Mouse (Mus musculus) kidney, postnatal 0 days (tissue): Measurements from ENCODE around the gene Bahd1. TPM values are rescaled to one million over a fixed set of nuclear protein-coding genes. Genes with fewer than 3 reads are reported as not detected.

Experiments used
- ATAC-seq: fragments of 200-750 bp; cut with Nextera tagmentation; replicated peaks from 2 replicates; pipeline ENCODE4 v1.8.0; 2017; ENCODE audit warnings: low read depth, moderate number of reproducible peaks, moderate TSS enrichment, moderate library complexity; ENCODE audit not compliant: low FRiP score
- DNase-seq: peaks from one replicate; pipeline ENCODE4 v3.0.0-alpha.2; 2016; ENCODE audit warnings: low spot score
- H3K27ac ChIP-seq: fragments of 300-500 bp; sonication (generic); 2 replicates; pipeline ENCODE4 v1.5.1; 2014; ENCODE audit warnings: mild to moderate bottlenecking
- H3K27me3 ChIP-seq: fragments of 300-500 bp; sonication (generic); 2 replicates; pipeline ENCODE4 v1.6.1; 2014; ENCODE audit warnings: low read length, mixed read lengths; ENCODE audit not compliant: insufficient read depth
- H3K36me3 ChIP-seq: fragments of 300-500 bp; sonication (generic); 2 replicates; pipeline ENCODE4 v1.6.1; 2014; ENCODE audit warnings: low read length, mixed read lengths; ENCODE audit not compliant: insufficient read depth
- H3K4me1 ChIP-seq: fragments of 300-500 bp; sonication (generic); replicated peaks from 2 replicates; pipeline ENCODE4 v1.6.1; 2014; ENCODE audit warnings: antibody characterized with exemption, low read length, mixed read lengths; ENCODE audit not compliant: insufficient read depth
- H3K4me2 ChIP-seq: fragments of 300-500 bp; sonication (generic); 2 replicates; pipeline ENCODE4 v1.6.1; 2014; ENCODE audit warnings: mild to moderate bottlenecking, low read length, moderate library complexity, mixed read lengths
- H3K4me3 ChIP-seq: fragments of 300-500 bp; sonication (generic); replicated peaks from 2 replicates; pipeline ENCODE4 v1.5.1; 2014; ENCODE audit warnings: low read depth, low read length
- H3K9ac ChIP-seq: fragments of 300-500 bp; sonication (generic); 2 replicates; pipeline ENCODE4 v1.6.1; 2014; ENCODE audit warnings: low read depth, low read length
- H3K9me3 ChIP-seq: fragments of 300-500 bp; sonication (generic); replicated peaks from 2 replicates; pipeline ENCODE4 v1.6.1; 2016; ENCODE audit warnings: low read length, inconsistent platforms, mixed read lengths
- CTCF ChIP-seq: IDR thresholded peaks from 2 replicates; pipeline ENCODE4 v1.5.1; 2016; ENCODE audit warnings: antibody characterized with exemption, low read depth, mild to moderate bottlenecking, moderate library complexity
- WGBS: fragments of 180-500 bp; shearing (Covaris S2); extraction: QIAGEN DNeasy Blood & Tissue Kit; methylation state at CpG from one replicate; pipeline ENCODE4 v1.1.7; 2014; 5-methylcytosine and 5-hydroxymethylcytosine counted together
- polyA plus RNA-seq: library from polyadenylated mRNA; unstranded; fragments of >200 nt; fragmentation: Nextera tagmentation; extraction: Ambion mirVana; gene quantifications from 2 replicates; pipeline ENCODE4 v1.2.1, GENCODE M21; 2015

Bahd1 gene
- polyA plus RNA-seq, 1 experiment from 2014 or later = 3.3 TPM

DNA sequence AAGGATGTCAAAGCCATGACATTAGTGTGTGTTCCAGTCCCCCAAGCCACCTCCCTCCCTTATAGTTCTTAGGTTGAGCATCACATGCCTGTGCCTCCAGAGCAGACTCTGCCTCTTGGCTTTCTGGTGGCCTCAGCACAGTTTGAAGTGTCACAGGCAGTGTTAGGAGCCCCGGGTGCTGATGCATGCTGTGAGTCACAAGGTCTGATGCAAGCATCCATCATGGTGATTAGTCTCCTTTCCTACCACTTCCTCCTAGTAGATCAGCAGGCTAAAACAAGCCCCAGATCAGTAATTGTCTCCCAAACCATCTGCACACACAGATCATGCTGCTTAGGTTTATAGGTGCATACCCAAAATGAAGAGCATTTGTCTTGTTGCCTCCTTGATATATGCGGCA, 61.4 kb downstream of the Bahd1 start:
- Histone ChIP-seq H3K4me1 (no peaks in the 10 kb centered on the region), H3K4me2 (no peak overlapping the region), H3K9ac (no peak overlapping the region), H3K4me3 (no peak overlapping the region), H3K36me3 (no peaks in the 10 kb centered on the region), H3K27me3 (no peaks in the 10 kb centered on the region), H3K9me3 (no peaks in the 10 kb centered on the region), H3K27ac (no peak overlapping the region)
- no peak for TF ChIP-seq CTCF
- DNase-seq (no peak), ATAC-seq (no peak)
- WGBS = 39% methylated on average over 2 of the region's 2 CpGs

DNA sequence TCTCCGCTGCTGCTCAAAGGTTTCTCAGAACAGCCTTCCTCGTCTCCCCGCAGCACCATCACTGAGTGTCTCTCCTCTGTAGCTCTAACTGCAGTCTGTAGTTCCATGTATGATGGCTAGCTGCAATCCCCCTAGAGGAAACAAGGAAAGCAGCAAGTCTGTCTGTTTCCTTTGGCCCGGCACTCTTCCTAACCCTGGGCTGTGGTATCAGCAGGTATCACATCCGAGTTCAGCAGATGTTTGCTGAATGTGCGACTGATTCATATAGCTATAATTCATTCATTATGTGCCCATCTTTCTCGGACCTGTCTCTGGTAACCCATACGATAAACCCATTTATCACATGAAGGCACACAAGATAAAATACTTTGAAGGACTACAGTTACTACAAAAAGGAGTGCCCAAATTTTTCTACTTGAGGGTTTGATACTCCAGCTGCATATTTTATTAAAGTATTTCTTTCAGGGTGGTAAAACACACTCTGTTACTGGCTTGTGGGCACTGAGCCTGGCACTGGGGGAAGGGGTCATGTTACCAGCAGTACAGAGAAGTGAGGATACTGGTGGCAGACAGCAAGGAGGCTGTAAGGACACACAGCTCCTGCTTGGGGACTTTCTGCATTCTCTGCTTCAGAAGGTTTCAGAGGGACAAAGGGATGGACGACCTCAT, 63.0 kb downstream of the Bahd1 start:
- DNase-seq (peak; percentile 36), ATAC-seq (no peak)
- Histone ChIP-seq H3K4me2 (no peak overlapping the region), H3K36me3 (no peaks in the 10 kb centered on the region), H3K27me3 (no peaks in the 10 kb centered on the region), H3K4me1 (no peaks in the 10 kb centered on the region), H3K27ac (no peak overlapping the region), H3K4me3 (no peak overlapping the region), H3K9me3 (no peaks in the 10 kb centered on the region), H3K9ac (no peak overlapping the region)
- peak; percentile 29; the same call in 1 of the 2 replicates for TF ChIP-seq CTCF
- WGBS = 46% methylated on average over 9 of the region's 9 CpGs

DNA sequence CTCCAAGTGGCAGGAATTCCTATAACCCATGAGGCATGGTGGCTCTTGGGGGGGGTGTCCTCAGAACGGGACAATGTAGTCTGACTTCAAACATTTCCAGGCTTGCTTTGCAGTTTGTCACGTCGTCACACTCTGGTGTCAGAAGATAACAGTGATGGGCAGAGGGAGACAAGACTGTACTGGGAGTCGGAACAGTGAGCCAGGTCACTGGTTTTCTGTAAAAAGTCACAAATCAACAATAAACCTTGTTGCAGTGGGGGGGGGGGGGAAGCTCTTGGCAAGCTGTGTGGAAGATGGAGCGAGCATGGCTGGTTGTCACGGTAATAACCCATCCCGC, 63.5 kb downstream of the Bahd1 start:
- TF ChIP-seq CTCF = no peak
- Histone ChIP-seq H3K27me3 (no peaks in the 10 kb centered on the region), H3K9me3 (no peaks in the 10 kb centered on the region), H3K4me1 (no peaks in the 10 kb centered on the region), H3K9ac (no peak overlapping the region), H3K36me3 (no peaks in the 10 kb centered on the region), H3K27ac (no peak overlapping the region), H3K4me3 (no peak overlapping the region), H3K4me2 (no peak overlapping the region)
- WGBS = 59% methylated on average over 7 of the region's 7 CpGs
- ATAC-seq = no peak
- DNase-seq = no peak

DNA sequence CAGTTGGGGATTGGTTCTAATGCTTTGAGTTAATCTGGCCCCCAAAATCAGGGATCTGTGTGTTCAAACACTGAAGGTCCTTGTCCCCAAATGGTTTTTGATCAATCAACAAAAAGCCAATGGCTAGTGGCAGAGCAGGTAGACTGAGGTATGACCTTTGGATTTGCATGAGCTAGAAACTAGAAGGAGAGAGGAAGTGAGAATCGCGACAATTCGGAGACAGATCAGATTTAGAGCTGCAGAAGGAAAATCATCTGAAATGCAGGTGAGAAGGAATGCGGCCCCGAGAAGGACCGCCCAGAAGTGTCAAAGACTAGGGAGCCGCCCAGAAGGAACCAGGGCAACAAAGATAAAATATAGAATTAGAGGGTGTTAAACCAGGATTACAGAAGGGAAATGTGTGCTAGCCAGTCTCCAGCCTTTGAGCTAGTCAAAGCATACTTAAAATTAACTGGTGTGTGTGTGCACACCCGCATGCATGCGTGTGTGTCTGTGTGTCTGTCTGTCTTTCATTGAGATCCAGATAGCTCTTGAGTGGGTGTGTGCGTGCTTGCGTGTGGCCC, 69.5 kb downstream of the Bahd1 start:
- H3K9me3 ChIP-seq = no peaks in the 10 kb centered on the region
- no peaks in the 10 kb centered on the region for H3K36me3 ChIP-seq
- no peak overlapping the region for H3K27ac ChIP-seq
- ATAC-seq (no peak), DNase-seq (no peak)
- 81% methylated on average over 11 of the region's 11 CpGs for WGBS
- no peaks in the 10 kb centered on the region for H3K4me1 ChIP-seq
- H3K9ac ChIP-seq = no peak overlapping the region
- peaks cover 7% of the 10 kb centered on the region; the same call in 1 of the 2 replicates for H3K27me3 ChIP-seq
- no peak overlapping the region for H3K4me2 ChIP-seq
- no peak overlapping the region for H3K4me3 ChIP-seq
- TF ChIP-seq CTCF = no peak

DNA sequence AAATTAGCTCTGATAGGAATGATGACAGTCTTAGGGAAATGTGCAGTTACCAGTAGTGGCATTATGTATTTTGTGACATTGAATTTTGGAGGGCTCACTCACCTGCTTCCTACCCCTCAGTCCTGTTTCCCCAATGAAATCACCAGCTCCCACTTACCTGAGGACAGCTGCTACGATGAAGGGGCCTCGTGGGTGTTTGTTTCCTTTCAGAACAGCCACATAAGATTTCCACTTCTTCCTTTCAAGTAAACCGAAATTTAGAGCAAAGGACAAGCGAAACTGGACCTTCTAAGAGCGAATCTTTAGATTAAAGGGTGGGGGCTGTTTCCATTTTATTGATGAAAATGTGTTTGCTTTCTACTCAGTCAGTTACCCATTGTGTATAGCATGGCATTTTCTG, 71.9 kb downstream of the Bahd1 start:
- no peaks in the 10 kb centered on the region for H3K36me3 ChIP-seq
- peaks cover 8% of the 10 kb centered on the region; the same call in 1 of the 2 replicates for H3K4me1 ChIP-seq
- WGBS = 78% methylated on average over 5 of the region's 5 CpGs
- H3K27ac ChIP-seq = no peak overlapping the region
- ATAC-seq = no peak
- H3K4me3 ChIP-seq = no peak overlapping the region
- H3K27me3 ChIP-seq = peaks cover 15% of the 10 kb centered on the region
- H3K4me2 ChIP-seq = no peak overlapping the region
- no peaks in the 10 kb centered on the region for H3K9me3 ChIP-seq
- H3K9ac ChIP-seq = no peak overlapping the region
- no peak for TF ChIP-seq CTCF
- no peak for DNase-seq

DNA sequence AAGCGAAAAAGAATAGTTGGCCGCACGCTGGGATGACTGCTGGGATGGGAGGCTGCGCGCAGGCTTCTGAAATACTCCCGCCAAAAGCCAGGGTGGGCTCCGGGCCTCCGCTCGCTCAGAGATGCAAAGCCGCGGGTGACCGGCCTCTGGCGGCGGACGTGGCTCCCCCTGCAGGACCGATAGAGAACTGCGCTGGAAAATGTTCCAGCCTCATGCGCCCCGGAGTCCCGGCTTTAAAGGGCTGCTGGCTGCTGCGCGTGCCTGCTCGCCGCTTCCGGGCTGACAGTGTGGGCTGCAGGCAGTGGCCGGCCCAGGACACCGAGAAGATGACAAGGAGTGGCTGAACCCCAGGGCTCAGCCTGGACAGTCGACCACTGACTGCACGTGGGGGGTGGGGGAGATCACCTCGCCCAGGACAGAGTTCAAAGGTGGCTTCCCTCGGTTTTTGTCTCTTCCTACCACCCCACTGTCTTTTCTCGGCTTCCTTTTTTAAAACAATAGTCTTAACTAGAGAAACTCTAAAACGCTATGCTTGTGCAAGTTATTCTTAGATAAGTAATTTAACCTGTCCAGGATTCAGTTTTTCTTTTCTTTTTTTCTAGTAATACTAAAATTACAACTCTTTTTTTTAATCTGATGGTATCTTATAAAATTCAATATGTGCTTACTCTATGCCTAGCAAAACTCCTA, 72.7 kb downstream of the Bahd1 start:
- Histone ChIP-seq H3K27me3 (peaks cover 15% of the 10 kb centered on the region), H3K27ac (no peak overlapping the region), H3K9ac (no peak overlapping the region), H3K36me3 (no peaks in the 10 kb centered on the region), H3K9me3 (no peaks in the 10 kb centered on the region), H3K4me2 (peak overlapping the region; percentile 55), H3K4me3 (peak overlapping the region; percentile 22), H3K4me1 (peaks cover 8% of the 10 kb centered on the region; the same call in 1 of the 2 replicates)
- DNase-seq (peak; percentile 94), ATAC-seq (peak; percentile 73)
- TF ChIP-seq CTCF = peak; percentile 91
- 2% methylated on average over 33 of the region's 33 CpGs for WGBS

Other genes with a start within 250 kb of the Bahd1 start
- 1.9 and 3.5 TPM in 2 replicates for gene Pak6, start 237.1 kb upstream of the Bahd1 start, polyA plus RNA-seq
- 0.37 and 0.45 TPM in 2 replicates for gene Ankrd63, start 196.4 kb upstream of the Bahd1 start, polyA plus RNA-seq
- gene Plcb2, start 171.9 kb upstream of the Bahd1 start, polyA plus RNA-seq = 1.3 and 1.4 TPM in 2 replicates
- 16.1 and 16.8 TPM in 2 replicates for gene Inafm2, start 154.6 kb upstream of the Bahd1 start, polyA plus RNA-seq
- gene Ccdc9b, start 137.7 kb upstream of the Bahd1 start, polyA plus RNA-seq = 0.91 and 0.95 TPM in 2 replicates
- gene Phgr1, start 127.6 kb upstream of the Bahd1 start, polyA plus RNA-seq = not detected in 2 replicates
- 0.01 and 0.05 TPM in 2 replicates for gene Disp2, start 120.7 kb upstream of the Bahd1 start, polyA plus RNA-seq
- gene Knstrn, start 86.4 kb upstream of the Bahd1 start, polyA plus RNA-seq = 57.5 and 59.4 TPM in 2 replicates
- gene Ivd, start 38.4 kb upstream of the Bahd1 start, polyA plus RNA-seq = 68.9 and 79.2 TPM in 2 replicates
- gene Chst14, start 26.1 kb downstream of the Bahd1 start, polyA plus RNA-seq = 23.9 and 25.1 TPM in 2 replicates
- 29.9 and 30.1 TPM in 2 replicates for gene Ccdc32, start 129.0 kb downstream of the Bahd1 start, polyA plus RNA-seq
- 2.8 and 3.1 TPM in 2 replicates for gene Rpusd2, start 134.4 kb downstream of the Bahd1 start, polyA plus RNA-seq
- 25.6 and 26.0 TPM in 2 replicates for gene Knl1, start 146.7 kb downstream of the Bahd1 start, polyA plus RNA-seq
- gene Rad51, start 212.4 kb downstream of the Bahd1 start, polyA plus RNA-seq = 17.0 and 22.4 TPM in 2 replicates